Mouse (Mus musculus): ENCODE data around the gene Cic. TPM values are rescaled to one million over a fixed set of nuclear protein-coding genes. Genes with fewer than 3 reads are reported as not detected.

Gene Cic
- polyA plus RNA-seq, 1 experiment from 2014 or later: 28.4 TPM

GRCm38 (mm10) chr7:25222275-25222967, 45.1 kb upstream of the Cic start:
- ATAC-seq (ENCODE audit: insufficient number of reproducible peaks, insufficient read depth, low FRiP score, low read depth): no peak
- H3K27me3 ChIP-seq (ENCODE audit: control insufficient read depth, insufficient read depth, low read length): no peaks in the 10 kb centered on the region
- peak overlapping the region; percentile 83 for H3K9ac ChIP-seq (ENCODE audit: low read length)
- H3K4me3 ChIP-seq (ENCODE audit: control insufficient read depth in 1 of 2, insufficient read depth in 1 of 2, low read depth in 1 of 2, low read length in 2 of 2): peak overlapping the region in 1 of 2 experiments; percentile 55; a peak in 2 of 4 replicates
- H3K4me1 ChIP-seq (ENCODE audit: control insufficient read depth in 2 of 2, insufficient read depth in 2 of 2, low read length in 2 of 2): peaks cover 13 to 26% of the 10 kb centered on the region in 2 experiments
- H3K9me3 ChIP-seq (ENCODE audit: control insufficient read depth, low read length): no peaks in the 10 kb centered on the region
- H3K4me2 ChIP-seq (ENCODE audit: low read length): peak overlapping the region; percentile 93
- H3K27ac ChIP-seq (replicated peaks in 1 of 2; ENCODE audit: control insufficient read depth in 1 of 2, insufficient read depth in 1 of 2, low read depth in 2 of 2, low read length in 2 of 2): no peak overlapping the region
- H3K36me3 ChIP-seq (ENCODE audit: control insufficient read depth, insufficient read depth, low read length): peaks cover 50% of the 10 kb centered on the region
- 78% methylated on average over 10 of the region's 10 CpGs for WGBS

GRCm38 (mm10) chr7:25227523-25228300, 39.8 kb upstream of the Cic start:
- Histone ChIP-seq H3K27me3 (ENCODE audit: control insufficient read depth, insufficient read depth, low read length) (no peaks in the 10 kb centered on the region), H3K9ac (ENCODE audit: low read length) (no peak overlapping the region), H3K36me3 (ENCODE audit: control insufficient read depth, insufficient read depth, low read length) (peaks cover 100% of the 10 kb centered on the region), H3K4me1 (ENCODE audit: control insufficient read depth in 2 of 2, insufficient read depth in 2 of 2, low read length in 2 of 2) (peaks cover 0 to 2% of the 10 kb centered on the region in 2 experiments; a peak in 2 of 4 replicates), H3K9me3 (ENCODE audit: control insufficient read depth, low read length) (no peaks in the 10 kb centered on the region), H3K27ac (replicated peaks in 1 of 2; ENCODE audit: control insufficient read depth in 1 of 2, insufficient read depth in 1 of 2, low read depth in 2 of 2, low read length in 2 of 2) (no peak overlapping the region), H3K4me3 (ENCODE audit: control insufficient read depth in 1 of 2, insufficient read depth in 1 of 2, low read depth in 1 of 2, low read length in 2 of 2) (no peak overlapping the region), H3K4me2 (ENCODE audit: low read length) (no peak overlapping the region)
- 92% methylated on average over 1 of the region's 1 CpGs for WGBS
- ATAC-seq (ENCODE audit: insufficient number of reproducible peaks, insufficient read depth, low FRiP score, low read depth): no peak

DNA sequence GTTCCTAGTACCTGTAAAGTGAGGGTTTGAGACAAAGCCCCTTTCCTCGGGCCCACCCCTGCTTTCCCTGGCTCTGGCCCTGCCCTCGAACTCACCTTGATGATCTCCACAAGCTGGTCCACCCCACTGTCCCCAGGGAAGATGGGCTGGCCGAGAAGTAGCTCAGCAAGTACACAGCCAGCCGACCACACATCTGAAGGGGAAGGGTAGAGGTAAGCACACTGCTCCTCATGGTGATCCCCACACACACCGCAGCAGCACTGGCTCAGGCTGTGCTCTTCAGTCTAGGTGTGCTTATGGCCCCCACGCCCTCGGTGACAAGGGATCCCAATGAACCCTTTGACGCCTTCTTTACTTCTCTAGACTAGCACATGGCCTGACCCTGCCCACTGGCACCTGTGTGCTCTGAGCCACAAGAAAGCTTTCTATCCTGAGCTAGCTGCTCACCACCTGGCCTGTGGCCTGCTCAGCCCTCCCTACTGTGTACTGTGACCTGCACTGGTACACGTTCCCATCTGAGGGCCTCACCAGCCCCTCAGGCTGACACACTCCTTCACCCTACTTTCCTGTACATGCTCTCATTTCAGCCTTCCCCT, 36.7 kb upstream of the Cic start:
- peaks cover 0 to 2% of the 10 kb centered on the region in 2 experiments; a peak in 2 of 4 replicates for H3K4me1 ChIP-seq (ENCODE audit: control insufficient read depth in 2 of 2, insufficient read depth in 2 of 2, low read length in 2 of 2)
- no peak overlapping the region for H3K27ac ChIP-seq (replicated peaks in 1 of 2; ENCODE audit: control insufficient read depth in 1 of 2, insufficient read depth in 1 of 2, low read depth in 2 of 2, low read length in 2 of 2)
- no peak overlapping the region for H3K9ac ChIP-seq (ENCODE audit: low read length)
- no peak for ATAC-seq (ENCODE audit: insufficient number of reproducible peaks, insufficient read depth, low FRiP score, low read depth)
- H3K4me2 ChIP-seq (ENCODE audit: low read length): no peak overlapping the region
- H3K36me3 ChIP-seq (ENCODE audit: control insufficient read depth, insufficient read depth, low read length): peaks cover 99% of the 10 kb centered on the region
- no peaks in the 10 kb centered on the region for H3K27me3 ChIP-seq (ENCODE audit: control insufficient read depth, insufficient read depth, low read length)
- no peak overlapping the region for H3K4me3 ChIP-seq (ENCODE audit: control insufficient read depth in 1 of 2, insufficient read depth in 1 of 2, low read depth in 1 of 2, low read length in 2 of 2)
- no peaks in the 10 kb centered on the region for H3K9me3 ChIP-seq (ENCODE audit: control insufficient read depth, low read length)
- 79% methylated on average over 9 of the region's 9 CpGs for WGBS

- H3K27me3 ChIP-seq (ENCODE audit: control insufficient read depth, insufficient read depth, low read length): no peaks in the 10 kb centered on the region
- H3K4me2 ChIP-seq (ENCODE audit: low read length): no peak overlapping the region
- H3K9ac ChIP-seq (ENCODE audit: low read length): no peak overlapping the region
- H3K4me1 ChIP-seq (ENCODE audit: control insufficient read depth in 2 of 2, insufficient read depth in 2 of 2, low read length in 2 of 2): peaks cover 2 to 15% of the 10 kb centered on the region in 2 experiments; a peak in 2 of 4 replicates
- ATAC-seq (ENCODE audit: insufficient number of reproducible peaks, insufficient read depth, low FRiP score, low read depth): no peak
- H3K9me3 ChIP-seq (ENCODE audit: control insufficient read depth, low read length): no peaks in the 10 kb centered on the region
- no peak overlapping the region for H3K27ac ChIP-seq (replicated peaks in 1 of 2; ENCODE audit: control insufficient read depth in 1 of 2, insufficient read depth in 1 of 2, low read depth in 2 of 2, low read length in 2 of 2)
- WGBS: 68% methylated on average over 5 of the region's 5 CpGs
- peaks cover 86% of the 10 kb centered on the region for H3K36me3 ChIP-seq (ENCODE audit: control insufficient read depth, insufficient read depth, low read length)
- no peak overlapping the region for H3K4me3 ChIP-seq (ENCODE audit: control insufficient read depth in 1 of 2, insufficient read depth in 1 of 2, low read depth in 1 of 2, low read length in 2 of 2)
These were observed 35.3 kb upstream of the Cic start for GRCm38 (mm10) chr7:25232101-25232648.

GRCm38 (mm10) chr7:25233061-25233460, 34.4 kb upstream of the Cic start:
- no peak overlapping the region for H3K9ac ChIP-seq (ENCODE audit: low read length)
- no peak overlapping the region for H3K4me3 ChIP-seq (ENCODE audit: control insufficient read depth in 1 of 2, insufficient read depth in 1 of 2, low read depth in 1 of 2, low read length in 2 of 2)
- ATAC-seq (ENCODE audit: insufficient number of reproducible peaks, insufficient read depth, low FRiP score, low read depth): no peak
- no peak overlapping the region for H3K4me2 ChIP-seq (ENCODE audit: low read length)
- WGBS: 81% methylated on average over 2 of the region's 2 CpGs
- H3K36me3 ChIP-seq (ENCODE audit: control insufficient read depth, insufficient read depth, low read length): peaks cover 77% of the 10 kb centered on the region
- H3K9me3 ChIP-seq (ENCODE audit: control insufficient read depth, low read length): no peaks in the 10 kb centered on the region
- H3K27me3 ChIP-seq (ENCODE audit: control insufficient read depth, insufficient read depth, low read length): no peaks in the 10 kb centered on the region
- no peak overlapping the region for H3K27ac ChIP-seq (replicated peaks in 1 of 2; ENCODE audit: control insufficient read depth in 1 of 2, insufficient read depth in 1 of 2, low read depth in 2 of 2, low read length in 2 of 2)
- H3K4me1 ChIP-seq (ENCODE audit: control insufficient read depth in 2 of 2, insufficient read depth in 2 of 2, low read length in 2 of 2): peaks cover 2 to 15% of the 10 kb centered on the region in 2 experiments; a peak in 2 of 4 replicates

DNA sequence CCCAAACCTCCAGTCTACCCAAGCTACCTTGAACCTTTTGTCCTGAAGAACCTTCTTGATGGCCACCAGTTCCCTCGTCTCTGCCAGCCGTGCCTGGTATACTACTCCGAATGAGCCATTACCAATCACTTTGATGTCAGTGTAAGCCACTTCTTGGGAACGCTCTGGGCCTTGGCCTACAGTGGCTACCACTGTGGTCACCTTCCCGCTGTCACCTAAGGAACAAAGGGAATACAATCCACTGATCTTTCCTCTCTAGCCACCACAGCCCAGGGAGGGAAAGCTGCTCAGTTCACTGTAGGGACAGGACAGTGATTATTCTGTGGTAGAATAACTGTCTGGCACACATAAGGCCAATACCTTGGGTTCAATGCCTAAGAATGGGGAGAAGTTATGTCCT, 32.0 kb upstream of the Cic start:
- ATAC-seq (ENCODE audit: insufficient number of reproducible peaks, insufficient read depth, low FRiP score, low read depth): no peak
- no peaks in the 10 kb centered on the region for H3K27me3 ChIP-seq (ENCODE audit: control insufficient read depth, insufficient read depth, low read length)
- 89% methylated on average over 5 of the region's 5 CpGs for WGBS
- no peak overlapping the region for H3K9ac ChIP-seq (ENCODE audit: low read length)
- H3K36me3 ChIP-seq (ENCODE audit: control insufficient read depth, insufficient read depth, low read length): peaks cover 57% of the 10 kb centered on the region
- no peak overlapping the region for H3K4me2 ChIP-seq (ENCODE audit: low read length)
- H3K4me3 ChIP-seq (ENCODE audit: control insufficient read depth in 1 of 2, insufficient read depth in 1 of 2, low read depth in 1 of 2, low read length in 2 of 2): no peak overlapping the region
- H3K4me1 ChIP-seq (ENCODE audit: control insufficient read depth in 2 of 2, insufficient read depth in 2 of 2, low read length in 2 of 2): peaks cover 2 to 19% of the 10 kb centered on the region in 2 experiments; a peak in 2 of 4 replicates
- H3K27ac ChIP-seq (replicated peaks in 1 of 2; ENCODE audit: control insufficient read depth in 1 of 2, insufficient read depth in 1 of 2, low read depth in 2 of 2, low read length in 2 of 2): no peak overlapping the region
- no peaks in the 10 kb centered on the region for H3K9me3 ChIP-seq (ENCODE audit: control insufficient read depth, low read length)

DNA sequence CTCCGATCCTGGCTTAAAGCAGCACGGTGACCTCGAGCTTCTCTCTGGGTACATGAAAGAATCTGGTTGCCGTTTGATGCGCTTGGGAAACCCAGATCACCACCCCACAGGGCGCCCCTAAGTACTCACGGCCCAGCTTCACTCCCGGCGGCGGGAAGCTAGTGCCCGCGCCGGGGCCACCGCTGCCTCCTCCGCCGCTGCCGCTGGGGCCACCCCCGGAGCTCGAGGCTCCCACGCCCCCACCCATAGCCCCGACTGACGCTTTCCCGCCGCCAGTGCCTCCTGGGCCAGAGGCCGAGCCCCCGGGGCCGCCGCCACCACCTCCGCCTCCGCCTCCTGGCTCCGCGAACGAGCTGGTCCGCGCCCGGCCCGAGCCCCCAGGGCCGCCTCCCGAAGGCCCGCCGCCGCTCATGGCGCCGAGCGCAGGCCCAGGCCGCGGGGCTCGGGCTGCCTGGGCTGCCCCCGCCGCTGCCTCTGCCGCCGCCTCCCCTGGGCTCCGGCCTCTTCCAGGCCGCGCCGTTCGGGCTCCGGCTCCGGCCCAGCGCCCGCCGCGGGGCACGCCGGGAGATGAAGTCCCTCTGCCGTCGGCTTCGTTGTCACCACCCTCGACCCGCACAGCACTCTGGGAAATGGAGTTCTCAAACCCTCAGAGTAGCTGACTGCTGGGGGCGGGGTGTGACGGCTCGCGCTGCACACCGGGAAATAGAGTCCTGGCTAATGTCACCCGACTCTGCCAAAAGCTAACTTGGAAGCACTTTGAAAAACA, 30.1 kb upstream of the Cic start, which contains the start of gene Gsk3a:
Gsk3a (minus strand) TSS at position 603 of the 766 bp plus-strand sequence.
- peak within 1 kb of the TSS; percentile 98 for H3K9ac ChIP-seq (ENCODE audit: low read length)
- ATAC-seq (ENCODE audit: insufficient number of reproducible peaks, insufficient read depth, low FRiP score, low read depth): peak; percentile 86
- H3K4me2 ChIP-seq (ENCODE audit: low read length): peak within 1 kb of the TSS; percentile 85
- H3K36me3 ChIP-seq (ENCODE audit: control insufficient read depth, insufficient read depth, low read length): peaks cover 50% of the 10 kb centered on the region
- peak within 1 kb of the TSS; percentile 92 to 93 for H3K4me3 ChIP-seq (ENCODE audit: control insufficient read depth in 1 of 2, insufficient read depth in 1 of 2, low read depth in 1 of 2, low read length in 2 of 2)
- WGBS: under 1% methylated on average over 54 of the region's 76 CpGs
- peak within 1 kb of the TSS; percentile 83 to 90 for H3K27ac ChIP-seq (replicated peaks in 1 of 2; ENCODE audit: control insufficient read depth in 1 of 2, insufficient read depth in 1 of 2, low read depth in 2 of 2, low read length in 2 of 2)
- peaks cover 5 to 26% of the 10 kb centered on the region in 2 experiments; a peak in 3 of 4 replicates for H3K4me1 ChIP-seq (ENCODE audit: control insufficient read depth in 2 of 2, insufficient read depth in 2 of 2, low read length in 2 of 2)
- no peaks in the 10 kb centered on the region for H3K27me3 ChIP-seq (ENCODE audit: control insufficient read depth, insufficient read depth, low read length)
- no peaks in the 10 kb centered on the region for H3K9me3 ChIP-seq (ENCODE audit: control insufficient read depth, low read length)
